Mouse (Mus musculus): ENCODE measurements around the gene Tctn1. TPM values are rescaled to one million over a fixed set of nuclear protein-coding genes. Genes with fewer than 3 reads are reported as not detected.

The Tctn1 gene
- polyA plus RNA-seq, 1 experiment from 2014 or later, result 5.9 TPM

DNA sequence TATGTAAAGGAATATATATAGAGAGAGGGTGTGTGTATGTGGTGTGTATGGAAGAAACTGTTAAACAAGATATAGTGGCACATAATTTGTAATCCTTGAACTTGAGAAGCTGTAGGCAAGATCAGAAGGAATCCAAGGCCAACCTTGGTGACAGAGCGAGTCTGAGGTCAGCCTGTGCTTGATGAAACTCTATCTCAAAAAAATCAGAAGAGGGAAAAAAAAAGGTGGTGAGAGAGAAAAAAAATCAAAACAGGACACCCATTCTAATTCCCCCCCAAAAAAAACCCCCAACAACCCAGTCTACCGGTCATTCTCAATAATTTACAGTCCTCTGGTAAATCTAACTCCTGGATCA lies 19.5 kb upstream of the Tctn1 start:
- Histone ChIP-seq H3K27ac (replicated peaks) (no peak overlapping the region), H3K9me3 (replicated peaks) (no peaks in the 10 kb centered on the region), H3K36me3 (peaks cover 24% of the 10 kb centered on the region), H3K4me1 (peaks cover 35% of the 10 kb centered on the region), H3K27me3 (ENCODE audit: low read depth, poor library complexity, severe bottlenecking) (peaks cover 10% of the 10 kb centered on the region), H3K4me3 (peak overlapping the region; percentile 97)
- 22% methylated on average over 2 of the region's 2 CpGs for WGBS
- no peak for DNase-seq (ENCODE audit: low spot score)

DNA sequence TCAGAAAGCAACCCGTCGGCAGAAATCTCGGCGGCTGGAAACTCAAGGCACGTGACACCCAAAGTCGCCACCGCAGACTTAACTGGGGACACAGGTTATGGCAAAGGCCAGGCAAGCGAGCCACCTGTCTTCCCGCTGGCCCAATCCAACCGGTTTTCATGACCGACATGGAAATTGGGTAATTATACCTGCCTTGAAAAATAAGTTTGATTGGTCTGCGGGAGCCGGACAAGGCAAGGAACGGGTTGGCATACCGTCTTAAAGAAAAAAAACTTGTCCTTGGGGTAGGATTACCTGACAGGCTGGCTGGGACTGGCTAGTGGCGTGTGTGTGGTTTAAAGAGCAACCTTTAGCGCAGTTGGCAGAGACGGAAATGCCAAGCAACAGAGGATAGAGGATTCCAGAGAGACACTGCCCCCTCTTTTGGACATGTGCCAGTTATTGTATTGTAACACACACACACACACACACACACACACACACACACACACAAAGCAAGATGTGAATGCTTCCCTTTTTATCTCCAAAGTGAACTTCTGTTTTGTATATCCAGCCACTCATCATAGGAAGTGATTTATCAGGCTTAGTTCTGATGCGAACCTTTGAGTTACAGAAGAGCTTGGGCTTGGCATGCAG lies 16.7 kb upstream of the Tctn1 start:
- no peak overlapping the region for H3K27ac ChIP-seq (replicated peaks)
- no peaks in the 10 kb centered on the region for H3K36me3 ChIP-seq
- no peaks in the 10 kb centered on the region for H3K9me3 ChIP-seq (replicated peaks)
- no peak for DNase-seq (ENCODE audit: low spot score)
- 46% methylated on average over 19 of the region's 19 CpGs for WGBS
- H3K27me3 ChIP-seq (ENCODE audit: low read depth, poor library complexity, severe bottlenecking), result peaks cover 10% of the 10 kb centered on the region
- peaks cover 26% of the 10 kb centered on the region for H3K4me1 ChIP-seq
- H3K4me3 ChIP-seq, result no peak overlapping the region

DNA sequence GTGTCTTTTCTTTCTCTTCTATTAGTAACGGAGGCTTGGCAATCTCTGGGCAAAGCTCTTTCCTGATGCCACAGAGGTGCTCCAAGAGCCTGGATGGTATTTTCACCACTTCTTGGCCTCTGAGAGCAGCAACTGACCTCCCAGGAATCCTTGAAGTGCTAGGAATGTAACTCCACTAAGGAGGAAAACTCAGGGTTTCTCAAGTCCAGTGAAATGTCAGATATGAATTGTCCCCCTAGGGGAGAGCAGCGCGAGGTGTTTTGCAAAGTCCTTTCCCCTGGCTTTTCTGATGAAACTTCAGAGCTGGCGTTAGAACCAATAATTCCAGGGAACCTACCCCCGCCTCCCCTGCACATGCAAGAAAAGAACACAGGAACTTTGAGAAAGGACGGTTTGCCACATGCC lies 16.2 kb upstream of the Tctn1 start:
- H3K27ac ChIP-seq (replicated peaks), result no peak overlapping the region

DNA sequence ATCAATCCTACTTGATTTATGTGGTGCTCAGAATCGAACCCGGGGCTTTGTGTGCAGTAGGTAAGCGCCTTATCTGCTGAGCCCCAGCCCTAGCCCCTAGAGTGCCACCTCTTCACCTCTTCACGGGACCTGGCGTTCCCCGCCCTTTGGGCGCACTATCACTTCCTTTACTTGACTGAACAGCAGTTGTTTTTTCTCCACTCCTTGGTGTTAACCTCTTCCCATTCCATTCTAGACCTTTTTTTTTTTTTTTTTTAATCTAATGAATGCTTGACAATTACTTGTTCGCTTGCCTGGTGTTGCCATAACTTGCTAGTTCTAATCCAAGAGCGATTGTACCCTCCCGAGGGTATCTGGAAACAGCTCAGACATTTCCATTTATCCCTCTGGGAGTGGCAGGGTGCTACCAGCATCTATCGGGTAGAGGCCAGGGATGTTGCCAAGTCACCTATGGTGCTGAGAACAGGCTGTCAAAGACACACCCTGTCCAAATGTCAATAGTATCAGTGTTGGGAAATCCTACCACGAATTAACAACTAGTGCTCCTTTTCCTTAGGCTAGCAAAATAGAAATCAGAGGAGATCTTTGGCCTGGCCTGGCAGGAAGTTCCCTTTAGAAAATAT lies 15.7 kb upstream of the Tctn1 start:
- no peak for DNase-seq (ENCODE audit: low spot score)
- WGBS, result 86% methylated on average over 12 of the region's 12 CpGs
- no peak overlapping the region for H3K4me3 ChIP-seq
- peaks cover 10% of the 10 kb centered on the region for H3K27me3 ChIP-seq (ENCODE audit: low read depth, poor library complexity, severe bottlenecking)
- H3K4me1 ChIP-seq, result peaks cover 20% of the 10 kb centered on the region
- no peaks in the 10 kb centered on the region for H3K36me3 ChIP-seq
- no peak overlapping the region for H3K27ac ChIP-seq (replicated peaks)
- no peaks in the 10 kb centered on the region for H3K9me3 ChIP-seq (replicated peaks)

More for the DNA sequence above, 16.2 kb upstream of the Tctn1 start:
- 47% methylated on average over 6 of the region's 6 CpGs for WGBS
- no peak for DNase-seq (ENCODE audit: low spot score)
- Histone ChIP-seq H3K4me1 (peaks cover 21% of the 10 kb centered on the region), H3K4me3 (no peak overlapping the region), H3K36me3 (no peaks in the 10 kb centered on the region), H3K27me3 (ENCODE audit: low read depth, poor library complexity, severe bottlenecking) (peaks cover 10% of the 10 kb centered on the region), H3K9me3 (replicated peaks) (no peaks in the 10 kb centered on the region)

DNA sequence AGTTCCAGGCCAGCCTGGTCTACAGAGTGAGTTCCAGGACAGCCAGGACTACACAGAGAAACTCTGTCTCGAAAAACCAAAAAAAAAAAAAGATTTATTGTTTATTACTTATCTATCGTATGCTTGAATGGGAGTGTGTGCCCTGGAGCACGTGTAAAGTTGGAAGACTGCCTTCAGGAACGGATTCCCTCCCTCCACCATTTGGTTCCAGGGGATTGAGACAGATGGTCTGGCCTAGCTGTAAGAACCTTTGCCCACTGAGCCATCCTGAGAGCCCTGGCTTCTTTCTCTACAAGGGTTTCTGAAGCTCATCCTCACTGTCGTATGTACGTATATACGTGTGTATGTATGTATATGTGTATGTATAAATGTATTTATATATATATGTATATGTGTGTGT lies 14.7 kb upstream of the Tctn1 start:
- WGBS, result 89% methylated on average over 7 of the region's 7 CpGs
- no peaks in the 10 kb centered on the region for H3K9me3 ChIP-seq (replicated peaks)
- no peaks in the 10 kb centered on the region for H3K36me3 ChIP-seq
- DNase-seq (ENCODE audit: low spot score), result no peak
- no peak overlapping the region for H3K27ac ChIP-seq (replicated peaks)
- H3K27me3 ChIP-seq (ENCODE audit: low read depth, poor library complexity, severe bottlenecking), result peaks cover 10% of the 10 kb centered on the region
- peaks cover 23% of the 10 kb centered on the region for H3K4me1 ChIP-seq
- H3K4me3 ChIP-seq, result no peak overlapping the region

DNA sequence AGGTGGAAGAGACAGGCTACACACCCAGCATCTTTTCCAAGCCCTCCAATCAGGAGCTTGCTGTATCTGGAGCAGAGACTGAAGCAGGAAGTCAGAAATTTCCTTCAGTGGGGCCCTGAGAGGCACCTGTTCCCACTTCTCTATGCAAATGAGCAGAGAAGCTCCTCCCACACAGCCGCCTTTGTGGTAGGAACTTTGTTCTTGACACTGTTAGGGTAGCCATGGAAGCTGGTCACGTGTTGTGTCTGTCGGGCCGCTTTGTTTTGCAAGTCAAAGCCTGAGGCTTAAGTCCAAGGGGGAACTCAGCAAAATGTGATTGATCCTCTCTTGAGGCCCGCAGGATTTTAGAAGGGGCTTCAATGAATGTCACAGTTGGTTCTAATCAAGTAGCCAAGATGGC lies 10.5 kb upstream of the Tctn1 start:
- H3K27me3 ChIP-seq (ENCODE audit: low read depth, poor library complexity, severe bottlenecking), result no peaks in the 10 kb centered on the region; the same call in 1 of the 2 replicates
- 15% methylated on average over 5 of the region's 5 CpGs for WGBS
- H3K27ac ChIP-seq (replicated peaks), result 0 out of 2 replicates have a peak overlapping the region, but pooled peaks have one; percentile 42
- H3K9me3 ChIP-seq (replicated peaks), result no peaks in the 10 kb centered on the region
- peak; percentile 57 for DNase-seq (ENCODE audit: low spot score)
- H3K4me3 ChIP-seq, result no peak overlapping the region
- H3K36me3 ChIP-seq, result no peaks in the 10 kb centered on the region
- peaks cover 14% of the 10 kb centered on the region for H3K4me1 ChIP-seq

DNA sequence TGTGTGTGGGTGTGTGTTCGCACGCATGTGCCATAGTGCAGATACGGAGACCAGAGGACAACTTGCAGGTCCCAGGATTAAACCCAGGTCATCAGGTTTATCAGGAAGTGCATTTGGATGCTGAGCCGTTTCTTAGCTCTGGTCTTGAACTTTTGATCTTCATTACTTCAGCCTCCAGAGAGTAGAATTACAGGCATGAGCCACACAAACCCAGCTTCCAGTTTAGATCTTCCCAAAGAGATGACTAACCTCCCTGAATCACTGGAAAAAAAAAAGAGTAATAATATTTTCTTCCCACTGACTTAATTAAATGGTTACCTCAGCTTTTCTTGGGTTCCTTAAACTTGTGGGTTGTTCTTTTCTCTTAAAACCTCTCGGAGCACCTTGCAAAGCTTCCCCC lies 8.6 kb upstream of the Tctn1 start:
- WGBS, result 89% methylated on average over 5 of the region's 5 CpGs
- no peak for DNase-seq (ENCODE audit: low spot score)
- Histone ChIP-seq H3K9me3 (replicated peaks) (no peaks in the 10 kb centered on the region), H3K4me3 (no peak overlapping the region), H3K27me3 (ENCODE audit: low read depth, poor library complexity, severe bottlenecking) (no peaks in the 10 kb centered on the region), H3K36me3 (no peaks in the 10 kb centered on the region), H3K4me1 (peaks cover 14% of the 10 kb centered on the region), H3K27ac (replicated peaks) (no peak overlapping the region)

DNA sequence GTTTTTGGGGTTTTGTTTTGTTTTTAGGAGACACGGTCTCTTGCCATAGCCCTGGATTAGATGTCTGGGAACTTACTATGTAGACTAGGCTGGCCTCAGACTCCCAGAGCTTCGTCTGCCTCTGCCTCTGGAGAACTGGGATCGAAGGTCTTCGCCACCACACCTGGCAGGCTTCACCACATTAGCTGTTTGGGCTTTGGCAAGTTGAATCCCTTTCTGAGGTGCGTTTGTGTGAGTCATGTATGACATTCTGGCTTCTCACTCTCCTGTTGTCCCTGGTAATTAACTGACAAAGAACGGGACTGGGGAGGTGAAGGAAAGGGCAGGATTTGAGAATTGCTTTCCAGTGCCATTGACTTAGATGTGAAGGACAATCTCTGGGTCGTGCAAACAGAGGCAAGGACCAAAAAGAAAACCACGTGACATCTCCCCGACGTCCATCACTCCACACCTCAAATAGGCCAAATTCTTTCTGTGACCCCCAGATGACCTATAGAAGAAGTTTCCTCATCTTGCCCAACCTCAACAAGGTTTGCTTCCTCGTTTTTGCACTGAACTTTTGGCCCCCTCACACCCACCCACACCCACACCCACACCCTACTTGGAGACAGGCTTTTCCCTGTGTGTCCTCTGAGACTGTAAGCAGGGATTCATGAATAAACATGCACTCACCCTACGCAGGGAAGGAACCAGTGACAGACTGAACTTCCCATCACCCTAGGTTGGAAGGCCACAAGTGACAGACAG lies 4.8 kb upstream of the Tctn1 start:
- no peaks in the 10 kb centered on the region for H3K9me3 ChIP-seq (replicated peaks)
- peaks cover 4% of the 10 kb centered on the region; the same call in 1 of the 2 replicates for H3K4me1 ChIP-seq
- DNase-seq (ENCODE audit: low spot score), result no peak
- no peak overlapping the region for H3K27ac ChIP-seq (replicated peaks)
- H3K36me3 ChIP-seq, result no peaks in the 10 kb centered on the region
- no peak overlapping the region for H3K4me3 ChIP-seq
- H3K27me3 ChIP-seq (ENCODE audit: low read depth, poor library complexity, severe bottlenecking), result no peaks in the 10 kb centered on the region
- 81% methylated on average over 12 of the region's 12 CpGs for WGBS

DNA sequence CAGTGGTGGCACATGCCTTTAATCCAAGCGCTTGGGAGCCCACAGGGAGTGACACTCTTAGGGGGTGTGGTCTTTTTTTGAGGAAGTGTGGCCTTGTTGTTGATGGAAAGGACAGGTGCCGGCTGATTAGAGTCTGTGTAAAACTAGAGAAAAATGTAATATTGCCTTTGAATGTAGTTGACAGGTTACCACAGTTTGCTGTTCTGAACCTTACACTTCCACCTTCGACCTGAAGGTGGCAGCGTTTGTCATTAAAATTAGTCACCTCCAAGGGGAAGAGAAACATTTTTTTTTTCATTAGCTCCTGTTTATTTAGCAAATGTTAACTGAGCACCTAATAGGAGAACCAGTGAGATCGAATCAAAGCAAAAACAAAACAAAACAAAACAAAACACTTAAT lies 3.6 kb upstream of the Tctn1 start:
- DNase-seq (ENCODE audit: low spot score), result peak; percentile 47
- 29% methylated on average over 5 of the region's 5 CpGs for WGBS
- Histone ChIP-seq H3K36me3 (no peaks in the 10 kb centered on the region), H3K4me3 (no peak overlapping the region), H3K4me1 (peaks cover 16% of the 10 kb centered on the region), H3K9me3 (replicated peaks) (no peaks in the 10 kb centered on the region), H3K27ac (replicated peaks) (no peak overlapping the region), H3K27me3 (ENCODE audit: low read depth, poor library complexity, severe bottlenecking) (no peaks in the 10 kb centered on the region)

DNA sequence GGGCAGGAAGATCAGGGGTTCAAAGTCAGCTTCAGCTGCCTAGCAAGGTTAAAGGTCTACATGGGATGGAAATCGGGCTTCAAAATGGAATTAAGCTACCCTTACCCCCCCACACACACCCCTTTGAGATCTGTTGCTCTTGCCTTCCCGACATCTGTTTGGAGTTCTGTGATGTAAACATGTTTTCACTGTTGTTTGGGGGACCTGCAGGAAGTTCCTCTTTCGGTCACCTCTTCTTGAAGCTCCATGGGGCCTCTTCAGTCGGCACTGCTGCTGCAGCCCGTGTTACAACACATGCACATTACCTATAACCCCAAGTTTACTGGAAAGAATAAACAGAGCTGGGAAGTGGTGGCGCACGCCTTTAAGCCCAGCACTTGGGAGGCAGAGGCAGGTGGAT lies 2.9 kb upstream of the Tctn1 start:
- no peaks in the 10 kb centered on the region for H3K9me3 ChIP-seq (replicated peaks)
- WGBS, result 78% methylated on average over 7 of the region's 7 CpGs
- peaks cover 22% of the 10 kb centered on the region for H3K4me1 ChIP-seq
- H3K4me3 ChIP-seq, result no peak overlapping the region
- no peaks in the 10 kb centered on the region for H3K27me3 ChIP-seq (ENCODE audit: low read depth, poor library complexity, severe bottlenecking)
- no peak for DNase-seq (ENCODE audit: low spot score)
- no peaks in the 10 kb centered on the region for H3K36me3 ChIP-seq
- H3K27ac ChIP-seq (replicated peaks), result no peak overlapping the region

DNA sequence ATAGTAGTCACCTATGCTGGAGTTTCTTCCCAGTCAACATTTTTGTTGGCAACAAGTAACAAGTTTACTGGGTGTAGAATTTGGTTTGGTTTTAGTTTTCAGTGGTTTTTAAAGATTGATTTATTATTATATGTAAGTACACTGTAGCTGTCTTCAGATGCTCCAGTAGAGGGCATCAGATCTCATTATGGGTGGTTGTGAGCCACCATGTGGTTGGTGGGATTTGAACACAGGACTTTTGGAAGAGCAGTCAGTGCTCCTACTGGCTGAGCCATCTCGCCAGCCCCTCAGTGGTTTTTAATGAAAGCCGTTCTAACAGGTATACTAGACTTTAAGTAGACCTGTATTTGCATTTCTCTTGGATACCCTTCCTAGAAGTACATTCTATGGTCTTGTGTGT lies 1.7 kb upstream of the Tctn1 start:
- Histone ChIP-seq H3K4me1 (peaks cover 33% of the 10 kb centered on the region), H3K36me3 (peaks cover 6% of the 10 kb centered on the region), H3K27ac (replicated peaks) (no peak overlapping the region), H3K27me3 (ENCODE audit: low read depth, poor library complexity, severe bottlenecking) (no peaks in the 10 kb centered on the region), H3K9me3 (replicated peaks) (no peaks in the 10 kb centered on the region), H3K4me3 (no peak overlapping the region)
- no peak for DNase-seq (ENCODE audit: low spot score)
- WGBS, result 91% methylated on average over 2 of the region's 2 CpGs

DNA sequence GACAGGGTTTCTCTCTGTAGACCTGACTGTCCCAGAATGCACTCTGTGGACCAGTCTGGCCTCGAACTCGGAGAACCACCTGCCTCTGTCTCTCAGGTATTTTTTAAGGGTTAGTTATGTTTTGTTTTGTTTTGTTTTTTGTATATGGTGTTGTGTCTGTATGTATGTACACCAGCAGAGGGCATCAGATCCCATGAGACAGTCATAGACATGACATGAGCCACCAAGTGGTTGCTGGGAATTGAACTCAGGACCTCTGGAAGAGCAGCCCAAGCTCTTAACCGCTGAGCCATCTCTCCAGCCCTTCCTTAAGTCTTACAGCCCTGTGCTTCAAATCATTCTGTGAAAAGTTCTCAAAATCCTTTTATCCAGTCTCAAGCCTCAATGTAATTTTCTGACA lies 927 bp upstream of the Tctn1 start:
- no peak overlapping the region for H3K27ac ChIP-seq (replicated peaks)
- WGBS, result 63% methylated on average over 3 of the region's 3 CpGs

DNA sequence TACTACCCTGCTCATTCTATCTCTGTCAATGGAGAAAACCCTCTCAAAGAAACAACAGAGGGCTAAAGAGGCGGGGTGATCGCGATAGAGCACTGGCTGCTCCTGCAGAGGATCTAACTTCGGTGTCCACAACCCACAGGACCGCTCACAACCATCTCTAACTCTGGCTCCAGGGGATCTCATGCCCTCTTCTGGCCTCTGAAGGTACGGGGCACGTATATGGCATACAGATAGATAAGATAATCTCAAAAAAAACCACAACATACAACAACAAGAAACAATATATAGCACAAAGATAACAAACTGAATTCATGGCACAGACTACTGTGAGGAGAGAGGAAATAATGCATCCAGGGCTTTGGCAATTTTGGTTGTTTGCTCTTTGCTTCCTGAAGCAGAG lies 2.2 kb downstream of the Tctn1 start:
- H3K27ac ChIP-seq (replicated peaks), result 0 out of 2 replicates have a peak overlapping the region, but pooled peaks have one; percentile 33
- WGBS, result 53% methylated on average over 7 of the region's 7 CpGs
- no peaks in the 10 kb centered on the region for H3K27me3 ChIP-seq (ENCODE audit: low read depth, poor library complexity, severe bottlenecking)
- peaks cover 41% of the 10 kb centered on the region for H3K4me1 ChIP-seq
- DNase-seq (ENCODE audit: low spot score), result no peak
- no peaks in the 10 kb centered on the region for H3K9me3 ChIP-seq (replicated peaks)
- no peak overlapping the region for H3K4me3 ChIP-seq
- H3K36me3 ChIP-seq, result peaks cover 42% of the 10 kb centered on the region

More for the DNA sequence above, 927 bp upstream of the Tctn1 start:
- Histone ChIP-seq H3K27me3 (ENCODE audit: low read depth, poor library complexity, severe bottlenecking) (no peaks in the 10 kb centered on the region), H3K4me3 (no peak overlapping the region), H3K9me3 (replicated peaks) (no peaks in the 10 kb centered on the region), H3K4me1 (peaks cover 39% of the 10 kb centered on the region), H3K36me3 (peaks cover 13% of the 10 kb centered on the region)
- no peak for DNase-seq (ENCODE audit: low spot score)
